Mouse (Mus musculus) cortical plate, adult 2 months (tissue): Measurements from ENCODE around the gene Drap1. TPM values are rescaled to one million over a fixed set of nuclear protein-coding genes. Genes with fewer than 3 reads are reported as not detected.

Experiments used
- H3K27ac ChIP-seq: fragments of 200-500 bp; 2 replicates; pipeline ENCODE4 v1.5.1; 2012; ENCODE audit warnings: low read length, control low read depth, inconsistent platforms; ENCODE audit not compliant: insufficient read depth
- H3K4me1 ChIP-seq: fragments of 200-500 bp; 2 replicates; pipeline ENCODE4 v1.6.1; 2011; ENCODE audit warnings: low read length; ENCODE audit not compliant: control insufficient read depth, insufficient read depth
- H3K4me3 ChIP-seq: fragments of 200-500 bp; 2 replicates; pipeline ENCODE4 v1.5.1; 2011; ENCODE audit warnings: mild to moderate bottlenecking, low read length, control low read depth; ENCODE audit not compliant: insufficient read depth
- CTCF ChIP-seq: fragments of 200-500 bp; IDR thresholded peaks from 2 replicates; pipeline ENCODE4 v1.5.1; 2011; ENCODE audit warnings: mild to moderate bottlenecking, control low read depth, low read length; ENCODE audit not compliant: insufficient read depth; ENCODE audit errors: extremely low read depth
- POLR2A ChIP-seq: fragments of 200-500 bp; IDR thresholded peaks from 2 replicates; pipeline ENCODE4 v1.6.1; 2011; ENCODE audit warnings: mild to moderate bottlenecking, low read length, control low read depth; ENCODE audit not compliant: insufficient read depth; ENCODE audit errors: extremely low read depth
- polyA plus RNA-seq: library from polyadenylated mRNA; depleted of rRNA; stranded (reverse); fragments of >200 nt; gene quantifications from 2 replicates; pipeline ENCODE4 v1.2.3, GENCODE M21; 2012

The Drap1 gene
- polyA plus RNA-seq, 1 experiment, result 285 TPM

DNA sequence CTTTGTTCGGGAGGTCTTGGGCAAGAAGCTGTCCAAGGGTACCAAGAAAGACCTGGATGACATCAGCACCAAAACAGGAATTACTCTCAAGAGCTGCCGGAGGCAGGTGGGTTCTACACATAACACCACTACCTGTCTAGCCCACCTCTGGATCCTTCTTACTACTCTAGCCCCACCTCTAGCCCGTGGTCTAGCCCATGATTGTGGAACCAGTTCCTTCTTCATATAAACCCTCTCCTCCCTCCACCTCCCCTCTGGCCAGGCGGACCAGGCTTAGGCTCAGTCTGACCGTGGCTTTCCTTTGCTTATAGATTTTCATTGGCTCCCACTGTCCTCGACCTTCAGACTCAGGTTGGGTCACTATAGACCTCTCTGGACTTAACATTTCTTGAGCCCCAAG is 36.6 kb upstream of the Drap1 start:
- peak overlapping the region; percentile 80; the same call in 1 of the 2 replicates for H3K4me3 ChIP-seq
- TF ChIP-seq CTCF (no peak), POLR2A (no peak)

DNA sequence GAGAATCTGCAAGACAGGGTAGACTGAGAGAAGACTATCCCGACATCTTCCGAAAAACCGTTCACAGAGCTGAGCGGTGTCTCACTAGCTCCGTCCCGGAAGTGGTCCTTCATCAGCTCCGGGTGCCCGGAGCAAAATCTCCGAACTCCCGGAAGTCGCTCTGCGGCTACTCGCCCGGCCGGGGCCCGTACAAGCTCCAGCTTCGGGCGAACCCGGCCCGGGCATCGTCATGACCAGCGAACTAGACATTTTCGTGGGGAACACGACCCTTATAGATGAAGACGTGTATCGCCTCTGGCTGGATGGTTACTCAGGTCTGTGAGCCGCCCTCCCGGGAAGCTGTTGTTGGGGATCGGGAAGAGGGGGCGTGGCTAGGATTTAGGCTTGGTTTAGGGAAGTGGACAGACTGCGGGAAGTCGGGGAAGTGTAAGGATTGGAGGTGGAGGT is 35.7 kb upstream of the Drap1 start, which contains the start of gene Fibp:
Gene Fibp, plus strand, starts transcription at position 151 of the 447 bp plus-strand sequence.
- Histone ChIP-seq H3K27ac (peak within 1 kb of the TSS; percentile 77), H3K4me1 (peaks cover 6% of the 10 kb centered on the region), H3K4me3 (peak within 1 kb of the TSS; percentile 80)
- no peak for TF ChIP-seq CTCF
- TF ChIP-seq POLR2A, result peak; percentile 84

More for the DNA sequence above, 36.6 kb upstream of the Drap1 start:
- H3K4me1 ChIP-seq, result peaks cover 6% of the 10 kb centered on the region
- no peak overlapping the region for H3K27ac ChIP-seq

DNA sequence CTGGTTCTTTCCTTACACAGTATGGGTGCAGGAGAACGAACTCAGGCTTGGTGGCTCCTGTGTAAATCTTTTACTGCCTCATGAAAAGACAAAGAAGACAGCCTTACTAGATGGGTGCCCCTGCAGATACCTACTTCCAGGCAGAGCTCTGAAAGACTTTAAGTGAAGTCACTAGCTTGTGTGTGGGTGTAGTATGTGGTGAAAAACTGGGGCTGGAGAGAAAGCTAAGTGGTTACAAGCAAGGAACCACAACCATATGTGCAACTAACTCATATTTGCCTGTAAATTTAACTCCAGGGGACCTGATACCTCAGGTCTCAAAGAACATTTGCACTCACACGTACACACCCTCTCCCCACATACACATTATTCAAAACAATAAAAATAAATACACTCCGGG is 35.1 kb upstream of the Drap1 start:
- peak overlapping the region; percentile 77 for H3K27ac ChIP-seq
- TF ChIP-seq CTCF, result no peak
- no peak for TF ChIP-seq POLR2A
- peak overlapping the region; percentile 80; the same call in 1 of the 2 replicates for H3K4me3 ChIP-seq
- H3K4me1 ChIP-seq, result peaks cover 6% of the 10 kb centered on the region

DNA sequence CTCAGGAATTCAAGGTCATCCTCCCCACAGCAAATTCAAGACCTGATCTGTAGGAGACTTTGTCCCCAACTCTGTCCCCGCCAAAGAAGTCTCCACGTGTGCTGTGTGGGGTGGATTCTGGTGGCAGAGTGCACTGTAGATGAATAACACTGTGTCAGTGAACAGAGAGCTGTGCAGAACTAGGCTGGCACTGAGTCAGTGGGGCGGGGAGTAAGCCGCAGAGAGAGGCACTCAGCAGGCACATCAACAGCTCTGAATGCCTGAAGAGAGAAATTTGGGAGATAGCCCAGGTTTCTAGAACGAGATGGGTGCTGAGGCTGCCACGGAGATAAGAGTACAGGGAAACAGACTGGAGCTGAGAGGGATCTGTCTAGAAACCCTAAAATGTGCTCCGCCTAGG is 34.2 kb upstream of the Drap1 start:
- TF ChIP-seq CTCF (no peak), POLR2A (0 out of 2 replicates have a peak, but pooled peaks have one; percentile 25)
- H3K4me1 ChIP-seq, result peaks cover 8% of the 10 kb centered on the region
- H3K4me3 ChIP-seq, result no peak overlapping the region
- H3K27ac ChIP-seq, result 0 out of 2 replicates have a peak overlapping the region, but pooled peaks have one; percentile 85

DNA sequence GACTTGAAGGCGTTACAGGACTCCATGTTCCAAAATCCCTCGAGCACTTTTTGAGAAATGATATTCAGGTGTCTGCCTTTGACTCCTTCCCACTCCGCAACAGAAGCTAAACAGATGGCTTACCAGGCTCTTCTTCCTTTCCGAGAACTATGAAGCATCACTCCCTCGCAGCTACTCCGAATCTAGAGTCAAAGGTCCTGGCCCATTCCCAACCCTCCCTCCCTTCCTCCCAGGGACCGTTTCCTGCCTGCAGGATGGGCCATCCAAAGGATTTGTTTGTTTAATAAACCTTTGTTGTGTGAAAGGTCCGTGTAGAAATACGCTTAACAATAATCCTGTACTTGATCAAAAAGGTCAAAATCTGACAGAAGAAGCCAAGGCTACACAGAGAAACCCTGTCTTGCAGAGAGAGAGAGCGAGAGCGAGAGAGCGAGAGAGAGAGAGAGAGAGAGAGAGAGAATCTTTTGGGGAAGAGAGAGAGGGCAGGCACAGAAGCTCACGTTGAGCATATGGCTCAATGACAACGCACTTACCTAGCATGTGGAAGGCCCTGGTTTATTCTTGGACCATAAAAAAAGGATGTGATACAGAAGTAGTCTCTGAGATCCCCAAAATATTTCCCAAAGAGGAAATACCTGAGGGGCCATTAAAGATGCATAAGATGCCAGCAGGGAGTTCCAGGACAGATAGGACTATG is 33.1 kb upstream of the Drap1 start, which contains the start of gene Ccdc85b:
Gene Ccdc85b, minus strand, starts transcription at position 149 of the 697 bp plus-strand sequence.
- TF ChIP-seq CTCF, result no peak
- no peak for TF ChIP-seq POLR2A
- peaks cover 8% of the 10 kb centered on the region for H3K4me1 ChIP-seq
- H3K4me3 ChIP-seq, result peak within 1 kb of the TSS; percentile 81
- peak within 1 kb of the TSS; percentile 98 for H3K27ac ChIP-seq

DNA sequence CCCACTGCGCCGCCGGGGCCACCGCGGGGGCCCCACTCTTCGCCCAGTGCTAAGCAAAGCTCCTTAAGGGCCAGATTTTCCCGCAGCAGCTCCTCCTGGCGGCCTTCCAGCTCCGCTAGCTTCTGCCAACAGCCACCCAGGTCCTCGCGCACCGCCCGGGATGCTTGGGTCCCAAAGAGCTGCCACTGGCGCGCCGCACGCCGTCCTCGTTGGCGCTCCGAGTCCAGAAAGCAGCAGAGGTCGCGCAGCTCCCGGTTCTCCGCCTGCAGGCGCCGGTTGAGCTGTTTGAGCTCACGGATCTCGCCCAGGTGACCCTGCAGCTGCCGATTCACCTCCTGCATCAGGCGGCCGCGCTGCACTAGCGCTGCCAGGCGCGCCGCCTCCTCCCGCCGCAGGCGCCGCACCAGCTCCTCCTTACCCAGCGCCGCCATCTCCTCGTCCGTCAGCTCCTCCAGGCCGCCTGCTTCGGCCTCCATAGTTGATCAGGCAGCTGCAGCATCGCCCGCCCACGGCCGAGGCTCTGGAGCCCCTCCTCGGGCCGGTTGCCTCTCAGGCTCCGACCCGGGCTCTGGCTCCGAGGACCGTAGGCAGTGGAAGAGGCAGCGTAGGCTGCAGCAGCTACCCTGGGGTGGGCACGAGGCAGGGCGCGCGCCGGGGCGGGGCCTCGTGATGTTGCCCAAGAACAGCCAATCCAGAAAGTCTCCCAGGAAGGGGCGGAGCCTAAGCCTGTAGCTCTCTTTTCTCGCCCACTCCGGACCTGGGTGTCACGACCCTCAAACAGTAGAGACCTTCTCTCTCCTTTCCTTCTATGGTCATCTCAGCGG is 32.4 kb upstream of the Drap1 start:
- Histone ChIP-seq H3K4me1 (peaks cover 8% of the 10 kb centered on the region), H3K4me3 (peak overlapping the region; percentile 81), H3K27ac (peak overlapping the region; percentile 98)
- TF ChIP-seq POLR2A, result peak; percentile 91
- no peak for TF ChIP-seq CTCF

DNA sequence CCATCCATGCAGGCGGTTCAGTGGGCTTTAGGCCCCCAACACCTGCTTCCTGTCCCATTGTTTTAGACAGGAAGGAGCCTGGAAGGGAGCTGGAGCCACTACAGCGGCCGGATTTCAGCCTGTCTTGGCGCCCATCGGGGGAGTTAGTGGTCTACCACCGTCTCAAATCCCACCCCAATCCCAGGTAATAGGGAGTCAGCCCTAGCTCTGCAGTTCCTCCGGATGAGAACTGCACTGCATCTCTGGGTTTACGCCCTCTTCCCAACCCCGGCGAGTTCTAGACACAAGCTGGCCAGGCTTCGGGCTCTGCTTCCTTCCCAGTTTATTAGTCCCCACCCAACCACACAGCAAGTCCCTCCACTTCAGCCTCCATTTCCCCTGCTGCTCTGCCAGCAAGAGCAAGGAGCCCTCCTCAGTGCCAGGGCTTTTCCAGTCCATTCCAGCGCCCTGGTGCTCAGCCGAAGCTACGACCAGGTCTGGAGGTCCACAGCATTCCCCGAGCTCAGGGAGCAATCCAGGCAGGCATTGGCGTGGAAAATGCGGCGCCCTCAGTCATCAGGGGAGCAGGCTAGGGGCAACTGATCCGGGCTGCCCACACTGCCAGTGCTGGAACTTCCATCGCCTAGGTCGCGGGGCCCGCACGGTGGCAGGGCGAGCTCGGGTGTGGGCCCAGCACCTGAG is 31.6 kb upstream of the Drap1 start:
- TF ChIP-seq CTCF (no peak), POLR2A (no peak)
- H3K27ac ChIP-seq, result peak overlapping the region; percentile 98

DNA sequence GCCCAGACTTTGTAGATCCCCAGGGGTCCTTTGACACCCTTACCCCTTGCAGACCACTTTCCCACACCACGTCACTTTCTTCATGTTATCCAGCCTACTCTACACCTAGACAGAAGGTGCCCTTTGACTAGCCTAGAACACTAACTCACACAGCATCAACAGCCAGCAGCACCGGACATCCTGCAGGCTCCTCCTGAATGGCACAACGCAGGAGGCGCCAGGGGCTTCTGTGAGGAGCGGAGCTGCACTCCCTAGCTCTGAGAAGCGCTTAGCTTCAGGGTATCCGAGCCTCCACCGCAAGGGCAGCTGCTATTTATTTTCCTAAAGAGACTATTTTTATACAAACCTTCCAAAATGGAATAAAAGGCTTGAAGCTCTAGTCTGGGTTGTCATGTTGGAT is 30.8 kb upstream of the Drap1 start:
- Histone ChIP-seq H3K4me3 (peak overlapping the region; percentile 81), H3K4me1 (peaks cover 8% of the 10 kb centered on the region), H3K27ac (peak overlapping the region; percentile 74; the same call in 1 of the 2 replicates)
- TF ChIP-seq POLR2A, result 0 out of 2 replicates have a peak, but pooled peaks have one; percentile 8
- TF ChIP-seq CTCF, result no peak

More for the DNA sequence above, 31.6 kb upstream of the Drap1 start:
- Histone ChIP-seq H3K4me1 (peaks cover 8% of the 10 kb centered on the region), H3K4me3 (peak overlapping the region; percentile 81)

DNA sequence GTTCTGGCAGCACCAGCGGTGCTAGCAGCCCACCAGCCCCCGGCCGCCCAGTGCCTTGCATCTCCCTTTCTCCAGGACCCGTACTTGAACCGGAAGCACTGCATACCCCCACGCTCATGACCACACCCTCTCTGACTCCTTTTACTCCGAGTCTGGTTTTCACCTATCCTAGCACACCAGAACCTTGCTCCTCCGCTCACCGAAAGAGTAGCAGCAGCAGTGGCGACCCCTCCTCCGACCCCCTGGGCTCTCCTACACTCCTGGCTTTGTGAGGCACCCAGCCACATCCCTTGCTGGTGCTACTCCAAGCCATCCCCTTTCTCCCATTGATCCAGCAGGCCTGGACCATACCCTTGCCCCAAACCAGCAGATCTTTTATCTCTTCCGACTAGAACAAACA is 30.3 kb upstream of the Drap1 start:
- no peak overlapping the region for H3K27ac ChIP-seq
- peak overlapping the region; percentile 81 for H3K4me3 ChIP-seq
- TF ChIP-seq POLR2A (no peak), CTCF (no peak)
- H3K4me1 ChIP-seq, result peaks cover 8% of the 10 kb centered on the region
